Mouse (Mus musculus) thymus, adult 2 months (tissue): ENCODE measurements around the gene Txnrd3. TPM values are rescaled to one million over a fixed set of nuclear protein-coding genes. Genes with fewer than 3 reads are reported as not detected.

Source experiments
- DNase-seq: peaks from one replicate; pipeline ENCODE4 v3.0.0; 2021
- H3K27ac ChIP-seq: fragments of 200-500 bp; 2 replicates; pipeline ENCODE4 v1.5.1; 2012; ENCODE audit warnings: low read length, control low read depth; ENCODE audit not compliant: control insufficient read depth, insufficient read depth
- H3K27me3 ChIP-seq: fragments of 200-500 bp; 2 replicates; pipeline ENCODE4 v1.6.1; 2012; ENCODE audit warnings: mild to moderate bottlenecking, low read length, moderate library complexity, mixed read lengths; ENCODE audit not compliant: control insufficient read depth, insufficient read depth
- H3K36me3 ChIP-seq: fragments of 200-500 bp; 2 replicates; pipeline ENCODE4 v1.6.1; 2012; ENCODE audit warnings: mild to moderate bottlenecking, low read length, moderate library complexity; ENCODE audit not compliant: control insufficient read depth, insufficient read depth
- H3K4me1 ChIP-seq: fragments of 200-500 bp; replicated peaks from 2 replicates; pipeline ENCODE4 v1.6.1; 2012; ENCODE audit warnings: low read length; ENCODE audit not compliant: control insufficient read depth, insufficient read depth
- H3K4me3 ChIP-seq: fragments of 200-500 bp; 2 replicates; pipeline ENCODE4 v1.5.1; 2012; ENCODE audit warnings: mild to moderate bottlenecking, low read length, control low read depth, moderate library complexity; ENCODE audit not compliant: control insufficient read depth, insufficient read depth
- CTCF ChIP-seq: fragments of 200-500 bp; IDR thresholded peaks from 2 replicates; pipeline ENCODE4 v1.5.1; 2012; ENCODE audit warnings: mild to moderate bottlenecking, control low read depth, low read length, moderate library complexity, borderline replicate concordance; ENCODE audit not compliant: control insufficient read depth, poor library complexity, insufficient read depth; ENCODE audit errors: extremely low read depth
- POLR2A ChIP-seq: fragments of 200-500 bp; IDR thresholded peaks from 2 replicates; pipeline ENCODE4 v1.6.1; 2012; ENCODE audit warnings: mild to moderate bottlenecking, low read length, control low read depth, moderate library complexity; ENCODE audit not compliant: control insufficient read depth, poor library complexity, insufficient read depth; ENCODE audit errors: extremely low read depth
- WGBS: fragments of 180-500 bp; shearing (Covaris S2); methylation state at CpG from one replicate; pipeline ENCODE4 v1.1.7; 2018; 5-methylcytosine and 5-hydroxymethylcytosine counted together
- polyA plus RNA-seq: library from polyadenylated mRNA; depleted of rRNA; stranded (reverse); fragments of >200 nt; gene quantifications from 2 replicates; pipeline ENCODE4 v1.2.3, GENCODE M21; 2012

Txnrd3 gene
- polyA plus RNA-seq, 1 experiment, result 10.2 TPM

DNA sequence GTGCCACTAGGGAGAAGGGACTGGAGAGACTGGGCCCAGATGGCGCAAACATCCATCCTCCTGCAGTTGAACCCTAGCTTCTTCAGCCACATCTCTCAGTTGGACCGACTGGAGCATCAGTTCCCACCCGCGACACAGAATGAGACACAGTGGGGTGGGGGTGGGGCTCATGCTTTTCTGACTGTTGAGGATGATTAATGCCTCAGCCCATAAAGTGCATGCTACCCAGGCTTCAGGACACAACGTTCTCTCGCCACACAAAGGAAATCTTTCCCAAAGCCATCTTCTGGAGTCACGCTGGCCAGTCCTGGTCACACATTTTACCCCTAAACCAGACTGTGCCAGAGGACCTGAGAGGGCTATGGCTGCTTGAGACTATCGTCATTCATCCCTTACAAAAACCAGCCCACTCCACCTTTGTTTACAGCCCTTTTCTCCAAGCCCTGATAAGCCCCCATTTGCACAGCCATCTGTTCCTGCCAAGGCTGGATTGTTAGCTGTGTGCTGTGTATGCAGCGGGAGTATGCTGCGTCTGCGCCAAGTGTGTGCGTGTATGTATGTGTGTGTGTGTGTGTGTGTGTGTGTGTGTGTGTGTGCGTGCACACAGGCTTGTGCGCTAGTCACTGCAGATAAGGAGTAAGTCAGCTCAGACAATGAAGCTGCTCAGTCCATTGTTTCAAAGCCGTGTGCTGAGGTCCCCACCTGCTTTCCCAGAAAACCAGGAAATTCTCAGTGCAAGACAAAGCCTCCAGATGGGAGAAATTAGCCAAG, 30.3 kb upstream of the Txnrd3 start:
- TF ChIP-seq CTCF (no peak), POLR2A (no peak)
- no peak overlapping the region for H3K4me3 ChIP-seq
- H3K27ac ChIP-seq, result no peak overlapping the region
- DNase-seq, result no peak
- WGBS, result 59% methylated on average over 15 of the region's 15 CpGs
- H3K36me3 ChIP-seq, result no peaks in the 10 kb centered on the region
- H3K4me1 ChIP-seq, result no peaks in the 10 kb centered on the region
- H3K27me3 ChIP-seq, result no peaks in the 10 kb centered on the region

DNA sequence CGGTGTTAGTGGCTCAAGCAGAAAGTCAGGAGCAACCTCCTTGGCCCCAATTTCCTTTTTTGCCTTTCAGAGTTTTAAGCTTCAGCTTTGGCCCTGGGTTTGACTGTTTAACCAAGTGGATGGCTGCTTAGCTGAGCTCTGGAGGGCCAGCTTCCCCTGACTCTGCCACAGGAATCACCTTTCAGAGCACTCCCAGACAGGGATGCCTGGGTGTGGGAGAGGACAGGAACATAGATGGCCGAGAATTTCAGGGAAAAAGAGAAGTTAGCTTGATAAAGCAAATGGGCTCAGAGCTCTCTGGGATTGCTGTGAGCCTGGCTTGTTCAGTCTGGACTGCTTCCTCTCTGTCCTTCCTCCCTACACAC, 29.7 kb upstream of the Txnrd3 start:
- TF ChIP-seq POLR2A (no peak), CTCF (no peak)
- Histone ChIP-seq H3K27ac (no peak overlapping the region), H3K4me3 (no peak overlapping the region), H3K4me1 (no peaks in the 10 kb centered on the region), H3K27me3 (no peaks in the 10 kb centered on the region), H3K36me3 (no peaks in the 10 kb centered on the region)
- no peak for DNase-seq
- WGBS, result 10% methylated on average over 2 of the region's 2 CpGs

- no peak for DNase-seq
- Histone ChIP-seq H3K27ac (no peak overlapping the region), H3K4me1 (no peaks in the 10 kb centered on the region), H3K27me3 (no peaks in the 10 kb centered on the region), H3K4me3 (no peak overlapping the region), H3K36me3 (no peaks in the 10 kb centered on the region)
- WGBS, result 78% methylated on average over 7 of the region's 7 CpGs
- TF ChIP-seq CTCF (no peak), POLR2A (no peak)
Measured at GRCm38 (mm10) chr6:89614596-89615372, 29.0 kb upstream of the Txnrd3 start.

DNA sequence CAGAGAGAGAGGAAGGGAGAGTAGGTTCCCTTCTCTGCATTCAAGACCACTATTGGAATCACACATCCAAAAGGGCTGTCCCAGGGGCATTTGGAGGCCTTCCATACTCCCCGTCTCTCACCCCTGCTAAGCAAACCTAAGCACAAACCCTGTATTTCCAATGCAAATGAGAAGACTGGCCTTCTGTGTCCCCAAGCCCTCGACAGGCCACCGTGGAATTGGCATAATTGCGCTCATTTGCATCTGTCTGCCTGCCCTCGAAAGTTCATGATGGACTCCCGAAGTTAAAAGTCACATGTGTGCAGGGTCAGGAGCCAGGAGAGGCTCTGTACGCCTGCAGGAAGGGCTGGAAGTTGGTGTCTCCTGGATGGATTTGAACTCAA, 28.4 kb upstream of the Txnrd3 start:
- H3K27ac ChIP-seq, result no peak overlapping the region
- no peaks in the 10 kb centered on the region for H3K4me1 ChIP-seq
- H3K36me3 ChIP-seq, result no peaks in the 10 kb centered on the region
- WGBS, result 78% methylated on average over 7 of the region's 7 CpGs
- no peaks in the 10 kb centered on the region for H3K27me3 ChIP-seq
- TF ChIP-seq POLR2A, result no peak
- no peak for TF ChIP-seq CTCF
- no peak overlapping the region for H3K4me3 ChIP-seq
- DNase-seq, result no peak

DNA sequence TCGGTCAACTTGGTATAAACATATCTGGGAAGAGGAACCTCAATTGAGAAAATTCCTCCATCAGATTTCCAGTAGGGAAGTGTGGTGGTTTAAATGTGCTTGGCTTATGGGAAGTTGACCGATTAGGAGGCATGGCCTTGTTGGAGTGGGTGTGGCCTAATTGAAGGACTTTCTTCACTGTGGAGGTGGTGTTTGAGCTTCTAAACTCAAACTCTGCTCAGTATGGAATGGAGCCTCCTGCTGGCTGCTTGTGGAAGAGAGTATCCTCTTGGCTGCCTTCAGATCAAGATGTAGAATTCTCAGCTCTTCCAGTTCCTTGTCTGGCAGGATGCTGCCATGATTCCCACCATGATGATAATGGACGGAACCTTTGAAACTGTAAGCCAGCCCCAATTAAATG, 21.1 kb upstream of the Txnrd3 start:
- TF ChIP-seq CTCF (no peak), POLR2A (no peak)
- Histone ChIP-seq H3K27ac (no peak overlapping the region), H3K36me3 (no peaks in the 10 kb centered on the region), H3K27me3 (no peaks in the 10 kb centered on the region), H3K4me3 (no peak overlapping the region), H3K4me1 (no peaks in the 10 kb centered on the region)
- 86% methylated on average over 3 of the region's 3 CpGs for WGBS
- no peak for DNase-seq

- H3K4me3 ChIP-seq, result no peak overlapping the region
- H3K36me3 ChIP-seq, result no peaks in the 10 kb centered on the region
- DNase-seq, result no peak
- WGBS, result 28% methylated on average over 8 of the region's 8 CpGs
- TF ChIP-seq POLR2A, result no peak
- no peak for TF ChIP-seq CTCF
- no peaks in the 10 kb centered on the region for H3K27me3 ChIP-seq
- no peak overlapping the region for H3K27ac ChIP-seq
- H3K4me1 ChIP-seq, result no peaks in the 10 kb centered on the region
Measured at GRCm38 (mm10) chr6:89628045-89628785, 15.6 kb upstream of the Txnrd3 start.
